Mouse (Mus musculus) CH12.LX (cell line): ENCODE results near the gene Dock3. TPM values are rescaled to one million over a fixed set of nuclear protein-coding genes. Genes with fewer than 3 reads are reported as not detected.

Experiments used
- DNase-seq: peaks from one replicate; pipeline ENCODE4 v3.0.0-alpha.2; 2013; ENCODE audit errors: extremely low read depth
- H3K27ac ChIP-seq: 2 replicates; pipeline ENCODE4 v1.5.1; 2012; ENCODE audit warnings: low read depth, mild to moderate bottlenecking, control low read depth, moderate library complexity; ENCODE audit not compliant: insufficient read depth
- H3K27me3 ChIP-seq: replicated peaks from 2 replicates; pipeline ENCODE3; 2012; ENCODE audit warnings: inconsistent platforms
- H3K36me3 ChIP-seq, 2 experiments: replicated peaks in 1 of 2; 2 replicates each; pipeline versions ENCODE3 to v1.6.1; 2012; ENCODE audit warnings: inconsistent platforms in 1 of 2, low read length in 1 of 2, mild to moderate bottlenecking in 1 of 2, mixed read lengths in 1 of 2, moderate library complexity in 1 of 2; ENCODE audit not compliant: control insufficient read depth in 1 of 2, insufficient read depth in 1 of 2
- H3K4me1 ChIP-seq, 2 experiments: 2 replicates each; pipeline ENCODE4 v1.6.1; 2012; ENCODE audit warnings: inconsistent platforms in 1 of 2, moderate library complexity in 1 of 2; ENCODE audit not compliant: insufficient read depth in 2 of 2, control insufficient read depth in 1 of 2
- H3K4me2 ChIP-seq: 2 replicates; pipeline ENCODE4 v1.6.1; 2012; ENCODE audit warnings: low read depth, mild to moderate bottlenecking, control low read depth; ENCODE audit not compliant: poor library complexity, insufficient read depth, severe bottlenecking
- H3K4me3 ChIP-seq, 3 experiments: fragments of 150-350 bp in 1 of 3; sonication (generic) in 1 of 3; replicated peaks in 1 of 3; 2 replicates each; pipeline versions ENCODE3 to v1.5.1; 2011 to 2012; ENCODE audit warnings: low read depth in 2 of 3, low read length in 2 of 3, mild to moderate bottlenecking in 2 of 3, moderate library complexity in 2 of 3, control low read depth in 1 of 3, improper control_type of control experiment in 1 of 3, inconsistent platforms in 1 of 3, mixed read lengths in 1 of 3; ENCODE audit not compliant: poor library complexity in 1 of 3
- H3K79me2 ChIP-seq: replicated peaks from 2 replicates; pipeline ENCODE4 v1.6.1; 2012; ENCODE audit warnings: mild to moderate bottlenecking, moderate library complexity; ENCODE audit not compliant: control insufficient read depth, poor library complexity, insufficient read depth, severe bottlenecking; ENCODE audit errors: extremely low read depth
- H3K9ac ChIP-seq: 2 replicates; pipeline ENCODE4 v1.6.1; 2012; ENCODE audit warnings: low read depth, mild to moderate bottlenecking, control low read depth, moderate library complexity; ENCODE audit not compliant: insufficient read depth
- H3K9me3 ChIP-seq: replicated peaks from 2 replicates; pipeline ENCODE3; 2012; ENCODE audit warnings: low read length, inconsistent platforms, mixed read lengths
- E2F4 ChIP-seq: IDR thresholded peaks from 2 replicates; pipeline ENCODE4 v1.6.1; 2011; ENCODE audit warnings: low read depth, low read length, improper control_type of control experiment; ENCODE audit not compliant: insufficient replicate concordance
- GABPA ChIP-seq: IDR thresholded peaks from 2 replicates; pipeline ENCODE4 v1.6.1; 2012; ENCODE audit warnings: low read depth, low read length, improper control_type of control experiment, inconsistent platforms; ENCODE audit not compliant: insufficient replicate concordance
- JUN ChIP-seq: IDR thresholded peaks from 2 replicates; pipeline ENCODE4 v1.6.1; 2011; ENCODE audit warnings: low read depth, mild to moderate bottlenecking, low read length, improper control_type of control experiment, moderate library complexity; ENCODE audit not compliant: insufficient read depth
- JUND ChIP-seq: conservative IDR thresholded peaks from 2 replicates; pipeline ENCODE4 v1.6.1; 2011; ENCODE audit warnings: low read depth, low read length, improper control_type of control experiment
- KAT2A ChIP-seq: IDR thresholded peaks from 2 replicates; pipeline ENCODE4 v1.6.1; 2012; ENCODE audit warnings: low read length, improper control_type of control experiment, inconsistent platforms; ENCODE audit not compliant: insufficient replicate concordance
- MAZ ChIP-seq: IDR thresholded peaks from 2 replicates; pipeline ENCODE4 v1.6.1; 2012; ENCODE audit warnings: low read depth, mild to moderate bottlenecking, inconsistent platforms, low read length, improper control_type of control experiment, moderate library complexity
- MEF2A ChIP-seq: IDR thresholded peaks from 2 replicates; pipeline ENCODE4 v1.6.1; 2014; ENCODE audit warnings: low read depth, mild to moderate bottlenecking, inconsistent platforms, low read length, improper control_type of control experiment, borderline replicate concordance
- MXI1 ChIP-seq: IDR thresholded peaks from 2 replicates; pipeline ENCODE4 v1.6.1; 2011; ENCODE audit warnings: mild to moderate bottlenecking, low read depth, low read length, improper control_type of control experiment
- MYC ChIP-seq: IDR thresholded peaks from 2 replicates; pipeline ENCODE4 v1.6.1; 2011; ENCODE audit warnings: low read depth, mild to moderate bottlenecking, improper control_type of control experiment, low read length
- NELFE ChIP-seq: IDR thresholded peaks from 2 replicates; pipeline ENCODE4 v1.6.1; 2011; ENCODE audit warnings: low read depth, low read length, improper control_type of control experiment
- PAX5 ChIP-seq: IDR thresholded peaks from 2 replicates; pipeline ENCODE4 v1.6.1; 2012; ENCODE audit warnings: low read length, inconsistent platforms, mixed read lengths
- POLR2AphosphoS2 ChIP-seq: IDR thresholded peaks from 2 replicates; pipeline ENCODE4 v1.6.1; 2011; ENCODE audit warnings: low read depth, low read length, improper control_type of control experiment
- SIN3A ChIP-seq: IDR thresholded peaks from 2 replicates; pipeline ENCODE4 v1.6.1; 2012; ENCODE audit warnings: low read length, improper control_type of control experiment, inconsistent platforms
- TBP ChIP-seq: conservative IDR thresholded peaks from 2 replicates; pipeline ENCODE4 v1.6.1; 2011; ENCODE audit warnings: low read depth, low read length, improper control_type of control experiment
- TCF12 ChIP-seq: IDR thresholded peaks from 2 replicates; pipeline ENCODE4 v1.6.1; 2014; ENCODE audit warnings: low read depth, mild to moderate bottlenecking, inconsistent platforms, low read length, improper control_type of control experiment
- USF1 ChIP-seq: IDR thresholded peaks from 2 replicates; pipeline ENCODE4 v1.6.1; 2014; ENCODE audit warnings: low read depth, mild to moderate bottlenecking, inconsistent platforms, low read length, improper control_type of control experiment
- ZKSCAN1 ChIP-seq: IDR thresholded peaks from 2 replicates; pipeline ENCODE4 v1.6.1; 2012; ENCODE audit warnings: low read depth, inconsistent platforms, low read length, improper control_type of control experiment, borderline replicate concordance
- ZMIZ1 ChIP-seq: IDR thresholded peaks from 2 replicates; pipeline ENCODE4 v1.6.1; 2012; ENCODE audit warnings: low read depth, mild to moderate bottlenecking, inconsistent platforms, low read length, improper control_type of control experiment
- ZNF384 ChIP-seq: IDR thresholded peaks from 2 replicates; pipeline ENCODE4 v1.6.1; 2012; ENCODE audit warnings: low read depth, low read length, improper control_type of control experiment, inconsistent platforms
- dilution Hi-C: fragments of 300-500 bp; cut with MboI; formaldehyde crosslinking; loops from 2 replicates; pipeline ENCODE4 v1.14.3; 2020; ENCODE audit warnings: low sequenced_read_pairs; ENCODE audit not compliant: extremely low pct_unique_long_range_greater_than_20kb, extremely low pct_ligation_motif_present
- in situ Hi-C: fragments of 300-500 bp; cut with MboI; formaldehyde crosslinking; loops from 3 replicates; pipeline ENCODE4 v1.14.3; 2019; ENCODE audit warnings: low sequenced_read_pairs, low pct_ligation_motif_present, low pct_unique_long_range_greater_than_20kb, mixed read lengths
- polyA plus RNA-seq: library from polyadenylated mRNA; unstranded; fragments of >175 nt; gene quantifications from 2 replicates; pipeline ENCODE4 v1.2.1, GENCODE M21; 2012; ENCODE audit warnings: low read depth; ENCODE audit not compliant: insufficient read length
- total RNA-seq, 2 experiments: library from RNA; depleted of rRNA; stranded (reverse); fragments of 300-350 nt in 1 of 2; fragments of >200 nt in 1 of 2; gene quantifications; 2 replicates each; pipeline ENCODE4 v1.2.3; 2012 to 2014

Gene Dock3
- total and polyA plus RNA-seq, 3 experiments: 0.30 TPM; not detected in 2

GRCm38 (mm10) chr9:107260836-107261235, 29.1 kb upstream of the Dock3 start:
- peak; percentile 31 for DNase-seq
- H3K9ac ChIP-seq: no peak overlapping the region
- TF ChIP-seq ZNF384 (no peak), JUND (no peak), MYC (no peak), SIN3A (no peak), E2F4 (no peak), ZKSCAN1 (no peak), GABPA (no peak), PAX5 (no peak), MAZ (no peak), NELFE (no peak), TBP (no peak)
- H3K27ac ChIP-seq: no peak overlapping the region
- H3K4me1 ChIP-seq: peaks cover 0 to 33% of the 10 kb centered on the region in 2 experiments; a peak in 2 of 4 replicates
- H3K36me3 ChIP-seq: peaks cover 46 to 91% of the 10 kb centered on the region in 2 experiments
- dilution Hi-C loops: no loop called here
- in situ Hi-C loops: no loop called here
- H3K4me3 ChIP-seq: no peak overlapping the region
- H3K9me3 ChIP-seq: no peaks in the 10 kb centered on the region
- no peaks in the 10 kb centered on the region for H3K27me3 ChIP-seq
- H3K4me2 ChIP-seq: no peak overlapping the region
- no peaks in the 10 kb centered on the region for H3K79me2 ChIP-seq

DNA sequence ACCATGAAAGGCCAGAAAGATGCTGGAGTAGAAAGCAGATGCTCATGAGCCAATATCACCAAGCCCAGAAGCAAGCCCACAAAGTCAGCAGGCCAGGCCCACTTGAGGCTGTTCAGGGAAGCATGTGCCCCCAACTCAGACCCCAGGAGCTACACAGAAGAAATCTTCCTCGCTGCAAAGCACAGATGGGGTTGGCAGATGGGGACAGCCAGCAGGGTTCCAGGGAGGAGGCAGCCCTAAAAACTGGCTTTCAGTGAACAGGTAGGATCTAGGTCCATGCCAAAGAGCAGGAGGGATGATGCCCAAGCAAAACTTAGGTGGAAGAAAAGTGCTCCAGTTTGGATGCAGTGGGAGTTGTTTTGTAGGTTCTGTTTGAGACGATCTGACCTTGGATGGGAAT, 28.7 kb upstream of the Dock3 start:
- Histone ChIP-seq H3K9ac (no peak overlapping the region), H3K4me1 (peaks cover 0 to 33% of the 10 kb centered on the region in 2 experiments; a peak in 2 of 4 replicates), H3K27me3 (no peaks in the 10 kb centered on the region), H3K4me3 (no peak overlapping the region), H3K9me3 (no peaks in the 10 kb centered on the region), H3K79me2 (no peaks in the 10 kb centered on the region), H3K36me3 (peaks cover 50 to 91% of the 10 kb centered on the region in 2 experiments), H3K4me2 (no peak overlapping the region), H3K27ac (no peak overlapping the region)
- TF ChIP-seq USF1 (no peak), JUN (no peak), MXI1 (no peak), ZKSCAN1 (no peak), ZMIZ1 (no peak), MEF2A (no peak), POLR2AphosphoS2 (no peak), TCF12 (no peak), KAT2A (no peak), PAX5 (no peak), JUND (no peak)
- in situ Hi-C loops (no loop called here), dilution Hi-C loops (no loop called here)
- no peak for DNase-seq
